Mouse (Mus musculus) CD4-positive, CD25-positive, alpha-beta regulatory T cell, adult 9 weeks (primary cell): ENCODE results near the gene Dcaf12l1. TPM values are rescaled to one million over a fixed set of nuclear protein-coding genes. Genes with fewer than 3 reads are reported as not detected.

Source experiments
- polyA plus RNA-seq: library from polyadenylated mRNA; unstranded; fragments of 100-300 nt; shearing (Covaris generic); gene quantifications from one replicate; pipeline ENCODE4 v1.2.1, GENCODE M21; 2017

Dcaf12l1 gene
- 0.10 TPM for polyA plus RNA-seq

DNA sequence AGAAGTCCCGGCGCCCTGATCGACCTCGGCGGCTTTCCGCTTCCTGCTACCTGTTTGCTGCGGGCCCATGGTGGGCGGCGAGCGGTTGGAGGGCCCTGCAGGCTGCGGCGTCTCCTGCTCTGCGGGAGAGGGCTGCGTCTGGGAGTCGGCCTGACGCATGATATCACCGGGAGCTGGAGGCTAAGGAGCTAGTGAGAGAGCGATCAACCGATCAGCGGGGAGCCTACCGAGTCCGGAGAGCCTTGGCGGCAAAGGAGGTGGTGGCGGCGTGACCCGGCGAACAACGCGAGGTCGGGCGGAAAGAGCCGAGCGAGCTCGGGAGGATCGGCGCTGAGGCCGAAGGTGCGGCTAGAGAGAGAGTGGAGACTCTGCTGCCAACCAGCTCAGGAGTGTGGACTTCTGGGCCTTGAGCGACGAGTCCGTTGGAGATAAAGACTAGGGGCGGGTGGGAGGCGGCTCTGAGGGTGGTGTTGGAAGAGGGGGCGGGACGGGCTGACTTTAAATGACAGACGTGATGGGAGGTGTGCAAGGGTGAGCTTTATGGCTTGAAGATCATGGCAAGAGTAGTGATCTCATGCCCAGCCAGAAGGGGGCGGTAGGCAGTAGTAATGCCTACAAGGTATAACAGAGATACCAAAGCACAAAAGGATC lies at the start of gene Dcaf12l1:
Dcaf12l1 (minus strand) TSS at position 437 of the 651 bp plus-strand sequence.

